In the genomic region with DNA sequence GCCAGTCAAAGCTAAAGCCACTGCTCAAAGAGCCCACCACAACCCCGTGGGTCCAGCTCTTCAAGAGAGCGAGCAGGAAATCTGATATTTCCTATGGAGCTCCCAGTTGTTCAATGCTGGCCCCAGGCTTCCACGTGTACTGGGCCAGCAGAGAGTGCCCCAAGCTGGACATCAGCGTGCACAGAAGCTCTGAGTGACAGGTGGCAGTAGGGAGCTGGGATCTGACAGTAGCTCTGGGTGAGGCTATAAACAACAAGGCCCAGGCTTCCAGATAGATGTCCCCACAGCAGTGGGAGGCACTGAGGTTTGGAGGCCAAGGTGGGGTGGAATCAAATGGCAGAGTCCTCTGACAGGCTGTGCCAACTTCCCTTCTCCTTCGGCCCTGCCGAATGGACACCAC, we compare ENCODE assay signal across 13 mouse cellular contexts.
A peak's percentile ranks its signal among the peaks of the same experiment; 100 is the strongest.
DNase-seq lines count a peak whose midpoint lies in the region; ATAC-seq and TF ChIP-seq lines count a peak whose summit lies in the region.
"Had no signal": no experiment of that assay in that cellular context is flagged by ENCODE, and none has a peak within 500 bp of the region (broad histone marks: within the 10 kb centered on the region; RNA-seq: fewer than 3 reads in every experiment).

No protein-coding gene starts in this region.

- H3K4me3 ChIP-seq in hindbrain, postnatal 0 days (ENCODE audit: low read length) = no peak overlapping the region
- H3K4me3 ChIP-seq in hindbrain, embryonic 13.5 days = no peak overlapping the region
- H3K4me3 ChIP-seq in midbrain, embryonic 14.5 days (replicated peaks; ENCODE audit: low read depth, low read length) = no peak overlapping the region
- H3K4me3 ChIP-seq in midbrain, embryonic 15.5 days = no peak overlapping the region
- H3K4me3 ChIP-seq in embryonic facial prominence, embryonic 11.5 days (ENCODE audit: low read depth, low read length) = no peak overlapping the region
- no peak overlapping the region for H3K4me3 ChIP-seq in limb, embryonic 15.5 days
- H3K4me3 ChIP-seq: liver, embryonic 13.5 days had no signal

- H3K27ac ChIP-seq in hindbrain, postnatal 0 days = no peak overlapping the region
- H3K27ac ChIP-seq in hindbrain, embryonic 13.5 days = no peak overlapping the region
- no peak overlapping the region for H3K27ac ChIP-seq in midbrain, embryonic 14.5 days (replicated peaks; ENCODE audit: low read depth, low read length)
- no peak overlapping the region for H3K27ac ChIP-seq in midbrain, embryonic 15.5 days
- no peak overlapping the region for H3K27ac ChIP-seq in embryonic facial prominence, embryonic 11.5 days (replicated peaks; ENCODE audit: low read depth, low read length)
- peak overlapping the region; percentile 43; the same call in 1 of the 2 replicates for H3K27ac ChIP-seq in limb, embryonic 15.5 days
- H3K27ac ChIP-seq: liver, embryonic 13.5 days had no signal

- H3K9me3 ChIP-seq in hindbrain, postnatal 0 days (ENCODE audit: low read length) = no peaks in the 10 kb centered on the region
- H3K9me3 ChIP-seq in hindbrain, embryonic 13.5 days = no peaks in the 10 kb centered on the region
- H3K9me3 ChIP-seq in midbrain, embryonic 14.5 days (ENCODE audit: control insufficient read depth, low read length) = no peaks in the 10 kb centered on the region
- no peaks in the 10 kb centered on the region for H3K9me3 ChIP-seq in midbrain, embryonic 15.5 days
- H3K9me3 ChIP-seq in embryonic facial prominence, embryonic 11.5 days (replicated peaks; ENCODE audit: control insufficient read depth, low read length) = no peaks in the 10 kb centered on the region
- no peaks in the 10 kb centered on the region for H3K9me3 ChIP-seq in limb, embryonic 15.5 days
- H3K9me3 ChIP-seq: liver, embryonic 13.5 days had no signal

- DNase-seq in hindbrain, postnatal 0 days (ENCODE audit: low spot score) = no peak
- DNase-seq in midbrain, embryonic 14.5 days = peak; percentile 18
- DNase-seq in embryonic facial prominence, embryonic 11.5 days (ENCODE audit: low spot score) = peak; percentile 27
- DNase-seq in ovary, postnatal 36 days (ENCODE audit: low spot score) = no peak
- DNase-seq: cerebellum, postnatal 25 days; kidney, adult 8-10 months; liver, embryonic 13.5 days had no signal

- no peaks in the 10 kb centered on the region for H3K4me1 ChIP-seq in hindbrain, postnatal 0 days (ENCODE audit: insufficient read depth, low read length)
- peaks cover 4% of the 10 kb centered on the region for H3K4me1 ChIP-seq in hindbrain, embryonic 13.5 days (replicated peaks)
- H3K4me1 ChIP-seq in midbrain, embryonic 14.5 days (ENCODE audit: control insufficient read depth, insufficient read depth, low read length) = no peaks in the 10 kb centered on the region
- no peaks in the 10 kb centered on the region; the same call in 1 of the 2 replicates for H3K4me1 ChIP-seq in midbrain, embryonic 15.5 days
- peaks cover 3% of the 10 kb centered on the region; the same call in 1 of the 2 replicates for H3K4me1 ChIP-seq in embryonic facial prominence, embryonic 11.5 days (ENCODE audit: control insufficient read depth, insufficient read depth, low read length)
- peaks cover 35% of the 10 kb centered on the region for H3K4me1 ChIP-seq in limb, embryonic 15.5 days

- WGBS in hindbrain, postnatal 0 days = 57% methylated on average over 6 of the region's 6 CpGs
- WGBS in hindbrain, embryonic 13.5 days = 72% methylated on average over 6 of the region's 6 CpGs
- WGBS in midbrain, embryonic 14.5 days = 71% methylated on average over 6 of the region's 6 CpGs
- 65% methylated on average over 6 of the region's 6 CpGs for WGBS in midbrain, embryonic 15.5 days
- WGBS in embryonic facial prominence, embryonic 11.5 days = 47% methylated on average over 6 of the region's 6 CpGs
- 52% methylated on average over 6 of the region's 6 CpGs for WGBS in limb, embryonic 15.5 days

- 0 out of 2 replicates have a peak, but pooled peaks cover 6% of the 10 kb centered on the region for H3K36me3 ChIP-seq in hindbrain, postnatal 0 days (ENCODE audit: insufficient read depth, low read length)
- peaks cover 28% of the 10 kb centered on the region for H3K36me3 ChIP-seq in hindbrain, embryonic 13.5 days
- H3K36me3 ChIP-seq in midbrain, embryonic 14.5 days (ENCODE audit: control insufficient read depth, insufficient read depth, low read length) = no peaks in the 10 kb centered on the region
- no peaks in the 10 kb centered on the region for H3K36me3 ChIP-seq in midbrain, embryonic 15.5 days (replicated peaks)
- no peaks in the 10 kb centered on the region; the same call in 1 of the 2 replicates for H3K36me3 ChIP-seq in embryonic facial prominence, embryonic 11.5 days (replicated peaks; ENCODE audit: control insufficient read depth, insufficient read depth, low read depth, low read length)
- peaks cover 4% of the 10 kb centered on the region; the same call in 1 of the 2 replicates for H3K36me3 ChIP-seq in limb, embryonic 15.5 days

- no peak overlapping the region for H3K4me2 ChIP-seq in hindbrain, postnatal 0 days (ENCODE audit: low read depth, low read length)
- no peak overlapping the region for H3K4me2 ChIP-seq in hindbrain, embryonic 13.5 days
- no peak overlapping the region for H3K4me2 ChIP-seq in midbrain, embryonic 14.5 days (ENCODE audit: low read length)
- no peak overlapping the region for H3K4me2 ChIP-seq in midbrain, embryonic 15.5 days
- no peak overlapping the region for H3K4me2 ChIP-seq in embryonic facial prominence, embryonic 11.5 days (ENCODE audit: low read depth, low read length)
- no peak overlapping the region for H3K4me2 ChIP-seq in limb, embryonic 15.5 days
- H3K4me2 ChIP-seq: liver, embryonic 13.5 days; midbrain, embryonic 11.5 days had no signal

- ATAC-seq in hindbrain, postnatal 0 days = no peak
- ATAC-seq in hindbrain, embryonic 13.5 days (ENCODE audit: low FRiP score) = no peak
- ATAC-seq in midbrain, embryonic 14.5 days (ENCODE audit: low FRiP score, low TSS enrichment) = no peak
- no peak for ATAC-seq in midbrain, embryonic 15.5 days (replicated peaks)
- no peak for ATAC-seq in embryonic facial prominence, embryonic 11.5 days (replicated peaks; ENCODE audit: insufficient number of reproducible peaks, low FRiP score, low TSS enrichment, low read depth)
- ATAC-seq in limb, embryonic 15.5 days (ENCODE audit: insufficient number of reproducible peaks, low FRiP score, low TSS enrichment, low read depth) = peak; percentile 21; the same call in 1 of the 2 replicates
- no peak for ATAC-seq in erythroid progenitor cell, adult 5-6 weeks (replicated peaks; ENCODE audit: low FRiP score, poor library complexity, severe bottlenecking)
- ATAC-seq: forebrain, embryonic 16.5 days had no signal

- no peak overlapping the region for H3K9ac ChIP-seq in hindbrain, postnatal 0 days (replicated peaks; ENCODE audit: low read length)
- no peak overlapping the region for H3K9ac ChIP-seq in hindbrain, embryonic 13.5 days
- no peak overlapping the region for H3K9ac ChIP-seq in midbrain, embryonic 14.5 days (replicated peaks; ENCODE audit: low read length)
- no peak overlapping the region for H3K9ac ChIP-seq in midbrain, embryonic 15.5 days
- no peak overlapping the region for H3K9ac ChIP-seq in embryonic facial prominence, embryonic 11.5 days (replicated peaks; ENCODE audit: low read length)
- H3K9ac ChIP-seq in limb, embryonic 15.5 days = no peak overlapping the region
- H3K9ac ChIP-seq: liver, embryonic 13.5 days had no signal

- peak; percentile 33; the same call in 1 of the 2 replicates for TF ChIP-seq CTCF in hindbrain, postnatal 0 days (IDR thresholded peaks at IDR 0.05; ENCODE audit: low read depth)

- H3K27me3 ChIP-seq in hindbrain, postnatal 0 days (ENCODE audit: insufficient read depth, low read length) = no peaks in the 10 kb centered on the region
- H3K27me3 ChIP-seq in hindbrain, embryonic 13.5 days = no peaks in the 10 kb centered on the region
- H3K27me3 ChIP-seq in midbrain, embryonic 14.5 days (ENCODE audit: control insufficient read depth, insufficient read depth, low read length) = no peaks in the 10 kb centered on the region
- no peaks in the 10 kb centered on the region for H3K27me3 ChIP-seq in midbrain, embryonic 15.5 days (replicated peaks)
- no peaks in the 10 kb centered on the region for H3K27me3 ChIP-seq in embryonic facial prominence, embryonic 11.5 days (ENCODE audit: control insufficient read depth, insufficient read depth, low read length)
- H3K27me3 ChIP-seq in limb, embryonic 15.5 days = no peaks in the 10 kb centered on the region
- H3K27me3 ChIP-seq: liver, embryonic 13.5 days had no signal

Comparison
In these comparisons a context has a peak if more than half of its experiments do, and no peak if none do; other contexts are left out.
1. DNase-seq: peak in midbrain, embryonic 14.5 days (single experiment) and embryonic facial prominence, embryonic 11.5 days (single experiment); none in hindbrain, postnatal 0 days (single experiment) and ovary, postnatal 36 days (single experiment).